Mouse (Mus musculus): ENCODE results near the gene Erp27. TPM values are rescaled to one million over a fixed set of nuclear protein-coding genes. Genes with fewer than 3 reads are reported as not detected.

The Erp27 gene
- polyA plus RNA-seq, 1 experiment from 2014 or later: 0.80 TPM

- Histone ChIP-seq H3K9ac (no peak overlapping the region), H3K36me3 (no peaks in the 10 kb centered on the region), H3K4me3 (no peak overlapping the region), H3K27me3 (replicated peaks) (no peaks in the 10 kb centered on the region), H3K4me2 (no peak overlapping the region), H3K27ac (replicated peaks) (no peak overlapping the region), H3K9me3 (no peaks in the 10 kb centered on the region), H3K4me1 (0 out of 2 replicates have a peak, but pooled peaks cover 6% of the 10 kb centered on the region)
- ATAC-seq (ENCODE audit: extremely low read depth, insufficient number of reproducible peaks, low FRiP score, low TSS enrichment): no peak
- WGBS: 87% methylated on average over 2 of the region's 2 CpGs
Observed at GRCm38 (mm10) chr6:136950171-136950570, 28.2 kb upstream of the Erp27 start.

GRCm38 (mm10) chr6:136947716-136948115 is 25.7 kb upstream of the Erp27 start:
- Histone ChIP-seq H3K27me3 (replicated peaks) (no peaks in the 10 kb centered on the region), H3K4me1 (peaks cover 10% of the 10 kb centered on the region; the same call in 1 of the 2 replicates), H3K4me2 (no peak overlapping the region), H3K36me3 (no peaks in the 10 kb centered on the region), H3K4me3 (no peak overlapping the region), H3K27ac (replicated peaks) (no peak overlapping the region), H3K9ac (no peak overlapping the region), H3K9me3 (no peaks in the 10 kb centered on the region)
- WGBS: 74% methylated on average over 4 of the region's 4 CpGs
- no peak for ATAC-seq (ENCODE audit: extremely low read depth, insufficient number of reproducible peaks, low FRiP score, low TSS enrichment)

- peaks cover 14% of the 10 kb centered on the region for H3K4me1 ChIP-seq
- H3K4me2 ChIP-seq: no peak overlapping the region
- no peak overlapping the region for H3K27ac ChIP-seq (replicated peaks)
- no peak overlapping the region for H3K9ac ChIP-seq
- WGBS: 50% methylated on average over 8 of the region's 9 CpGs
- H3K27me3 ChIP-seq (replicated peaks): no peaks in the 10 kb centered on the region
- H3K36me3 ChIP-seq: no peaks in the 10 kb centered on the region
- no peaks in the 10 kb centered on the region for H3K9me3 ChIP-seq
- H3K4me3 ChIP-seq: no peak overlapping the region
- ATAC-seq (ENCODE audit: extremely low read depth, insufficient number of reproducible peaks, low FRiP score, low TSS enrichment): no peak
Observed at GRCm38 (mm10) chr6:136946943-136947342, 25.0 kb upstream of the Erp27 start.

- Histone ChIP-seq H3K4me1 (peaks cover 21% of the 10 kb centered on the region), H3K9me3 (no peaks in the 10 kb centered on the region), H3K27me3 (replicated peaks) (no peaks in the 10 kb centered on the region), H3K9ac (no peak overlapping the region), H3K27ac (replicated peaks) (no peak overlapping the region), H3K4me2 (no peak overlapping the region), H3K36me3 (no peaks in the 10 kb centered on the region), H3K4me3 (no peak overlapping the region)
- WGBS: 73% methylated on average over 5 of the region's 5 CpGs
- ATAC-seq (ENCODE audit: extremely low read depth, insufficient number of reproducible peaks, low FRiP score, low TSS enrichment): no peak
Observed at GRCm38 (mm10) chr6:136946241-136946640, 24.3 kb upstream of the Erp27 start.

- Histone ChIP-seq H3K9me3 (no peaks in the 10 kb centered on the region), H3K4me1 (peaks cover 38% of the 10 kb centered on the region), H3K36me3 (no peaks in the 10 kb centered on the region), H3K9ac (no peak overlapping the region), H3K27me3 (replicated peaks) (no peaks in the 10 kb centered on the region), H3K4me3 (no peak overlapping the region), H3K27ac (replicated peaks) (no peak overlapping the region), H3K4me2 (no peak overlapping the region)
- WGBS: 78% methylated on average over 8 of the region's 8 CpGs
- ATAC-seq (ENCODE audit: extremely low read depth, insufficient number of reproducible peaks, low FRiP score, low TSS enrichment): no peak
Observed at GRCm38 (mm10) chr6:136944511-136944910, 22.5 kb upstream of the Erp27 start.

- ATAC-seq (ENCODE audit: extremely low read depth, insufficient number of reproducible peaks, low FRiP score, low TSS enrichment): no peak
- no peaks in the 10 kb centered on the region for H3K9me3 ChIP-seq
- H3K4me1 ChIP-seq: peaks cover 48% of the 10 kb centered on the region
- no peak overlapping the region for H3K4me3 ChIP-seq
- H3K36me3 ChIP-seq: no peaks in the 10 kb centered on the region
- H3K27me3 ChIP-seq (replicated peaks): no peaks in the 10 kb centered on the region
- H3K9ac ChIP-seq: no peak overlapping the region
- no peak overlapping the region for H3K4me2 ChIP-seq
- H3K27ac ChIP-seq (replicated peaks): no peak overlapping the region
Observed at GRCm38 (mm10) chr6:136943392-136943791, 21.4 kb upstream of the Erp27 start.

- Histone ChIP-seq H3K27me3 (replicated peaks) (no peaks in the 10 kb centered on the region), H3K4me1 (peaks cover 51% of the 10 kb centered on the region), H3K4me2 (no peak overlapping the region), H3K36me3 (no peaks in the 10 kb centered on the region), H3K27ac (replicated peaks) (no peak overlapping the region), H3K4me3 (no peak overlapping the region), H3K9ac (no peak overlapping the region), H3K9me3 (no peaks in the 10 kb centered on the region)
- WGBS: 83% methylated on average over 9 of the region's 9 CpGs
- ATAC-seq (ENCODE audit: extremely low read depth, insufficient number of reproducible peaks, low FRiP score, low TSS enrichment): no peak
Observed at GRCm38 (mm10) chr6:136942280-136942679, 20.3 kb upstream of the Erp27 start.

- no peaks in the 10 kb centered on the region for H3K27me3 ChIP-seq (replicated peaks)
- H3K36me3 ChIP-seq: no peaks in the 10 kb centered on the region
- peak within 1 kb of the TSS; percentile 71 for H3K9ac ChIP-seq
- peak within 1 kb of the TSS; percentile 37 for H3K4me3 ChIP-seq
- no peak for ATAC-seq (ENCODE audit: extremely low read depth, insufficient number of reproducible peaks, low FRiP score, low TSS enrichment)
- 20% methylated on average over 12 of the region's 12 CpGs for WGBS
- H3K4me2 ChIP-seq: peak within 1 kb of the TSS; percentile 62
- H3K9me3 ChIP-seq: no peaks in the 10 kb centered on the region
- peaks cover 48% of the 10 kb centered on the region for H3K4me1 ChIP-seq
- peak within 1 kb of the TSS; percentile 93 for H3K27ac ChIP-seq (replicated peaks)
Observed at GRCm38 (mm10) chr6:136941051-136942021, 19.4 kb upstream of the Erp27 start, which contains the start of gene Arhgdib. TSS of gene Arhgdib (minus strand) at chr6:136941899.

GRCm38 (mm10) chr6:136940188-136940960 is 18.4 kb upstream of the Erp27 start:
- no peak for ATAC-seq (ENCODE audit: extremely low read depth, insufficient number of reproducible peaks, low FRiP score, low TSS enrichment)
- peak overlapping the region; percentile 62 for H3K4me2 ChIP-seq
- no peaks in the 10 kb centered on the region for H3K9me3 ChIP-seq
- H3K4me3 ChIP-seq: peak overlapping the region; percentile 37
- peaks cover 45% of the 10 kb centered on the region for H3K4me1 ChIP-seq
- H3K9ac ChIP-seq: peak overlapping the region; percentile 71
- WGBS: 70% methylated on average over 11 of the region's 11 CpGs
- no peaks in the 10 kb centered on the region for H3K36me3 ChIP-seq
- H3K27ac ChIP-seq (replicated peaks): peak overlapping the region; percentile 93
- no peaks in the 10 kb centered on the region for H3K27me3 ChIP-seq (replicated peaks)

- Histone ChIP-seq H3K27ac (replicated peaks) (peak overlapping the region; percentile 93), H3K4me1 (peaks cover 49% of the 10 kb centered on the region), H3K36me3 (no peaks in the 10 kb centered on the region), H3K4me3 (no peak overlapping the region), H3K9me3 (no peaks in the 10 kb centered on the region), H3K4me2 (peak overlapping the region; percentile 62), H3K9ac (peak overlapping the region; percentile 71; the same call in 1 of the 2 replicates), H3K27me3 (replicated peaks) (no peaks in the 10 kb centered on the region)
- 45% methylated on average over 14 of the region's 14 CpGs for WGBS
- no peak for ATAC-seq (ENCODE audit: extremely low read depth, insufficient number of reproducible peaks, low FRiP score, low TSS enrichment)
Observed at GRCm38 (mm10) chr6:136939326-136940187, 17.6 kb upstream of the Erp27 start.
